Mouse (Mus musculus) bone marrow macrophage, adult 2 months (primary cell): ENCODE data around the gene Zc3h14. TPM values are rescaled to one million over a fixed set of nuclear protein-coding genes. Genes with fewer than 3 reads are reported as not detected.

ENCODE experiments used
- H3K27ac ChIP-seq: 2 replicates; pipeline ENCODE4 v1.5.1; 2012; ENCODE audit warnings: low read depth, low read length; ENCODE audit not compliant: insufficient read depth
- H3K4me1 ChIP-seq: 2 replicates; pipeline ENCODE4 v1.6.1; 2012; ENCODE audit warnings: low read length; ENCODE audit not compliant: control insufficient read depth, insufficient read depth
- H3K4me3 ChIP-seq: 2 replicates; pipeline ENCODE4 v1.5.1; 2012; ENCODE audit warnings: mild to moderate bottlenecking, low read length, moderate library complexity; ENCODE audit not compliant: insufficient read depth
- CTCF ChIP-seq: IDR thresholded peaks from 2 replicates; pipeline ENCODE4 v1.5.1; 2012; ENCODE audit warnings: low read depth, mild to moderate bottlenecking, low read length, moderate library complexity
- POLR2A ChIP-seq: IDR thresholded peaks from 2 replicates; pipeline ENCODE4 v1.6.1; 2012; ENCODE audit warnings: mild to moderate bottlenecking, low read depth, low read length, borderline replicate concordance
- polyA plus RNA-seq: library from polyadenylated mRNA; stranded (reverse); fragments of >200 nt; gene quantifications from 2 replicates; pipeline ENCODE4 v1.2.4, GENCODE M21; 2012; ENCODE audit not compliant: missing spikeins, insufficient read depth, insufficient read length

Gene Zc3h14
- polyA plus RNA-seq, 1 experiment = 59.5 TPM

DNA sequence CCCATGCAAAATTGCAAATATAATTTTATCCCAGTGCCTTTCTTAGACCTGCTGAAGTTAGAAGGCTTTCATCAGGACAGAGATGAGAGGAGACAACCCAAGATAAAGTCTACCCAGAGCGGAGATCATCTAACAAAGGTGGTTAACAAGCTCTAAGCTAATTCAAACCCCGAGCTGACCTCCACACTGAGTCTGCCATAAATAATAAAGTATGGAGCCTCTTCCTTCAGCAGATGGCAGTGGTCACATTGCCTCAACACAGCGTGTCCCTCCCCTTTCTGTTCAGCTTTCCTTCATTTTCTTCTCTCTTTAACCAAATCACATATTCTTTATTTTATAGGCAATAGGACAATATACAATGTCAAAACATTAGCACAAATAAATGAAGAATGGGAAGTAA lies 25.7 kb upstream of the Zc3h14 start:
- H3K4me1 ChIP-seq = peaks cover 5% of the 10 kb centered on the region
- no peak overlapping the region for H3K4me3 ChIP-seq
- no peak overlapping the region for H3K27ac ChIP-seq
- no peak for TF ChIP-seq POLR2A
- TF ChIP-seq CTCF = no peak

- TF ChIP-seq POLR2A (no peak), CTCF (no peak)
- no peak overlapping the region for H3K27ac ChIP-seq
- peaks cover 5% of the 10 kb centered on the region for H3K4me1 ChIP-seq
- H3K4me3 ChIP-seq = no peak overlapping the region
These were observed 22.5 kb upstream of the Zc3h14 start for GRCm38 (mm10) chr12:98724224-98724623.

- no peak overlapping the region for H3K4me3 ChIP-seq
- no peak for TF ChIP-seq CTCF
- no peak for TF ChIP-seq POLR2A
- H3K4me1 ChIP-seq = peaks cover 4% of the 10 kb centered on the region
- H3K27ac ChIP-seq = no peak overlapping the region
These were observed 21.8 kb upstream of the Zc3h14 start for GRCm38 (mm10) chr12:98724976-98725375.

GRCm38 (mm10) chr12:98726078-98726477 lies 20.7 kb upstream of the Zc3h14 start:
- H3K4me3 ChIP-seq = no peak overlapping the region
- no peaks in the 10 kb centered on the region for H3K4me1 ChIP-seq
- TF ChIP-seq POLR2A (no peak), CTCF (no peak)
- no peak overlapping the region for H3K27ac ChIP-seq

GRCm38 (mm10) chr12:98727186-98727585 lies 19.6 kb upstream of the Zc3h14 start:
- TF ChIP-seq CTCF = no peak
- TF ChIP-seq POLR2A = no peak
- Histone ChIP-seq H3K4me3 (no peak overlapping the region), H3K27ac (no peak overlapping the region), H3K4me1 (no peaks in the 10 kb centered on the region)

GRCm38 (mm10) chr12:98730682-98731081 lies 16.1 kb upstream of the Zc3h14 start:
- no peak overlapping the region for H3K27ac ChIP-seq
- peaks cover 9% of the 10 kb centered on the region; the same call in 1 of the 2 replicates for H3K4me1 ChIP-seq
- H3K4me3 ChIP-seq = no peak overlapping the region
- no peak for TF ChIP-seq CTCF
- no peak for TF ChIP-seq POLR2A

DNA sequence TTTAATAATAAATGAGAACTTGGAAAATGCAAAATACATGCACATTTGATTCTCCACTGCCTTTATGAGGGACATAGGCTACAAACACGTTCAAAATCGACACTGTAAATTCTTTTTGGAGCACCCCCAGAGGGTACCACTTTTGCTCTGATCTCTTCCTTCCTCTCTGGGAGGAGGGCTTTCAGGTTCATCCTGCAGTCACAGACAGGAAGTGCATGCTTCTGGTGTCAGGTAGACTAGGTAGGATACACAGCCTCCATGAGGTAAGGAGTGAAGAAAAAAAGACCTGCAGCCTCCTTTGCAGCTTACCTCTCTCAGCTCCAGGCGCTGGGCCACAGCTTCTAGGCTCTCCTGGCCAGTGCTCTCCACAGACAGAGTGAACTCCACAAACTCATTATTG lies 13.6 kb upstream of the Zc3h14 start:
- Histone ChIP-seq H3K27ac (no peak overlapping the region), H3K4me1 (peaks cover 13% of the 10 kb centered on the region), H3K4me3 (peak overlapping the region; percentile 86)
- no peak for TF ChIP-seq CTCF
- no peak for TF ChIP-seq POLR2A

GRCm38 (mm10) chr12:98733776-98734175 lies 13.0 kb upstream of the Zc3h14 start:
- peaks cover 16% of the 10 kb centered on the region for H3K4me1 ChIP-seq
- H3K4me3 ChIP-seq = peak overlapping the region; percentile 86
- no peak overlapping the region for H3K27ac ChIP-seq
- TF ChIP-seq POLR2A (no peak), CTCF (no peak)

DNA sequence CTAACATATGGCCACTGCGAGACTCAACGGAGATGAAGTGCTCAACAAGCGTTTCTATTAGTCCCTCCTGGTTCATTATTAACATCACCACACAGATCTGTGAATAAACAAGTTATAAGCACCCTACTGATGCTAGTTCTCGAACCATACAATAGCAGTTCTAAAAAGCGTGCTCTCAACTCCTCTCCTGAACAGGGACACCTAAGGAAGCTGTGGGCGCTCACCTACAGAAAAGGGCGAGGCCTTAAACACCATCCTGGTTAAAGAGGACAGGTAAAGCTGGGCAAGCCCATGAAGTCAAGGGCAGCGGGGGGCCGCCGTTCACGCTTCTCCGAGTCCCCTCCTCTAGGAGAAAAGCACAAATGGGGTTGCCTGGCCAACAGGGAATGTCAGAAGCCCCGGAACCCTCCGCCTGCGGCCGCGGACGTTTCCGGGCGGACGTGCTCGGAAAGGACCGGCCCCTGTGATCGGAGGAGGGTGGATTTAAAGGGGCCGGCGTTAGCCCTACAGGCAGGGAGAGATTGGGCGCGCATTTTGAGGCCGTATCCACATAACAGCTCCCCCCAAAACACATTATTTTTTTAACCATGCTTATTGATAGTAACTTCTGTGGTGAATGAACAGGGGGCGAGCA lies 12.4 kb upstream of the Zc3h14 start:
- H3K4me1 ChIP-seq = peaks cover 16% of the 10 kb centered on the region
- H3K27ac ChIP-seq = peak overlapping the region; percentile 36; the same call in 1 of the 2 replicates
- H3K4me3 ChIP-seq = peak overlapping the region; percentile 86
- TF ChIP-seq POLR2A (0 out of 2 replicates have a peak, but pooled peaks have one; percentile 26), CTCF (no peak)

DNA sequence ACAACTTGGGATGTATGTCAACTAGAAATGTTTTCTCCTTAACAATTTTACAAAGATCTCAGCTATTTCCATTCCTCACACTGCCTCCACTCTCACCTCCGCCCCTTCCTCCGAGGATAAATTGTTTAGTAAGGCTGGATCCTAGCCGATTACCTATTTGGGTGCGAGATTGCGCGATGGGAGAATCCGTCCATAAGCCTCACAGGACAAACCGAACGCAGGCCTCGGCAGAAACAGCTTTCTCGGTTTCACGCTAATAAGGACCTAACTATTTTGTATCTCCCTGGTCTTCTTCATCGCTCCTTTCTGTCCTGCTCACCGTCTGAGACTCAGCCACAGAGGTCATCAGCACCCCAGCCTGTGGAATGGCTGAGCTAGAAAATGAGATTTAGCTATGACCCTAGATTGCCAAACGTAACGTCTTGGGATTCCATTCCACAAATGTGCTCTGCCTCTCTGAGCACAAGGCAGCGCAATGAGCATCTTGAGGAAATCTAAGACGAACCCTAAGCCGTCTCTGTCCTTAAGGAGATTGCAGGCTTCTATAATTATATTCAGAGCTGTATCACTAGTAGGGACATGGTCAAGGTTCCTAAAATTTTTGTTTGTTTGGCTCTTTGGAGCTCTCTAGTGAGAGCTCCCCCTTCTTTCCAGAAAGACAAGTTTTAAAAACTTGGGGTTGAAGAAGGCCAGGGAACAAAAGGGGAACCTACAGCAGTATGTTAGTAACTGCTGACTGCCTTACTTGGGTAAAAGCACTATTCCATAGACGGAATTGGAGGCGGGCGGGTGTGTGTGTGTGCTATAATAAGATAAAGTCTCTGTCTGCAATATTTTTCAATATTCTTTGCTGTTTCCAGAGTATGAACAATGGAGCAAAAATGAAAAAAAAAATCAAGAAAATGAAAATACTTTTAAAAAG lies 11.6 kb upstream of the Zc3h14 start:
- TF ChIP-seq POLR2A (no peak), CTCF (no peak)
- Histone ChIP-seq H3K4me1 (peaks cover 16% of the 10 kb centered on the region), H3K27ac (peak overlapping the region; percentile 36), H3K4me3 (peak overlapping the region; percentile 86)
